Mouse (Mus musculus) lung, postnatal 0 days (tissue): ENCODE data around the gene Ncbp2.

ENCODE experiments used
- CTCF ChIP-seq: IDR thresholded peaks from 2 replicates; pipeline ENCODE4 v1.5.1; 2016; ENCODE audit warnings: antibody characterized with exemption, mild to moderate bottlenecking
- EP300 ChIP-seq: IDR thresholded peaks from 2 replicates; pipeline ENCODE4 v1.6.1; 2016; ENCODE audit warnings: antibody characterized with exemption, mild to moderate bottlenecking, control low read depth

- no peak for TF ChIP-seq CTCF
- TF ChIP-seq EP300, result no peak
Observed at GRCm38 (mm10) chr16:31947901-31948316, 404 bp upstream of the Ncbp2 start.
